Mouse (Mus musculus) central nervous system, embryonic 14 days (tissue): ENCODE results near the gene Metap1. TPM values are rescaled to one million over a fixed set of nuclear protein-coding genes. Genes with fewer than 3 reads are reported as not detected.

ENCODE experiments used
- polyA plus RNA-seq: library from polyadenylated mRNA; depleted of rRNA; stranded (reverse); fragments of >200 nt; gene quantifications from 2 replicates; pipeline ENCODE4 v1.2.3, GENCODE M21; 2012; rRNA removed

The Metap1 gene
- 54.9 and 58.5 TPM in 2 replicates for polyA plus RNA-seq

GRCm38 (mm10) chr3:138489327-138490033, at the start of gene Metap1:
TSS of gene Metap1 (minus strand) at chr3:138489515.

GRCm38 (mm10) chr3:138526073-138526915, 37.0 kb upstream of the Metap1 start, which contains the start of gene Eif4e:
TSS of gene Eif4e (plus strand) at chr3:138526179.

GRCm38 (mm10) chr3:138442612-138443464, 46.5 kb downstream of the Metap1 start, which contains the start of gene Adh5:
TSS of gene Adh5 (plus strand) at chr3:138443093.

GRCm38 (mm10) chr3:138415121-138415690, 74.1 kb downstream of the Metap1 start, which contains the start of gene Adh4:
TSS of gene Adh4 (plus strand) at chr3:138415466.

Other genes starting within 250 kb of the Metap1 start
- gene Adh1, start 228.5 kb downstream of the Metap1 start, polyA plus RNA-seq, result 1.1 and 1.6 TPM in 2 replicates
- gene Adh6a, start 176.2 kb downstream of the Metap1 start, polyA plus RNA-seq, result not detected in 2 replicates
- 0.16 and 0.45 TPM in 2 replicates for gene Adh6b, start 147.7 kb downstream of the Metap1 start, polyA plus RNA-seq
- gene Adh4, start 74.0 kb downstream of the Metap1 start, polyA plus RNA-seq, result not detected in 2 replicates
- gene Adh5, start 46.4 kb downstream of the Metap1 start, polyA plus RNA-seq, result 142 and 167 TPM in 2 replicates
- 197 and 209 TPM in 2 replicates for gene Eif4e, start 36.7 kb upstream of the Metap1 start, polyA plus RNA-seq